Mouse (Mus musculus) G1E (cell line): ENCODE data around the gene Cfap299. TPM values are rescaled to one million over a fixed set of nuclear protein-coding genes. Genes with fewer than 3 reads are reported as not detected.
"Not testable (repeated sequence)": the region's sequence is repeated elsewhere in the genome, so short reads cannot be mapped to it uniquely, and the experiment has no call there.

Experiments used
- ATAC-seq: 2 replicates; pipeline ENCODE4 v1.8.0; 2016; ENCODE audit warnings: mild to moderate bottlenecking; ENCODE audit not compliant: insufficient number of reproducible peaks, poor library complexity, low FRiP score, severe bottlenecking; ENCODE audit errors: extremely low read depth
- DNase-seq: peaks from one replicate; pipeline ENCODE4 v3.0.0; 2012; ENCODE audit warnings: low spot score
- H3K27me3 ChIP-seq: 2 replicates; pipeline ENCODE4 v1.6.1; 2012; ENCODE audit warnings: mild to moderate bottlenecking, low read length, inconsistent platforms; ENCODE audit not compliant: insufficient read depth
- H3K36me3 ChIP-seq: replicated peaks from 2 replicates; pipeline ENCODE3; 2012; ENCODE audit warnings: mild to moderate bottlenecking, inconsistent platforms
- H3K4me1 ChIP-seq: 2 replicates; pipeline ENCODE4 v1.6.1; 2012; ENCODE audit warnings: low read depth, low read length, inconsistent platforms, mixed read lengths; ENCODE audit not compliant: insufficient read depth
- H3K4me3 ChIP-seq: 2 replicates; pipeline ENCODE4 v1.5.1; 2012; ENCODE audit warnings: low read depth, mild to moderate bottlenecking, inconsistent platforms, low read length, moderate library complexity, mixed read lengths
- H3K9me3 ChIP-seq: replicated peaks from 2 replicates; pipeline ENCODE4 v1.6.1; 2012; ENCODE audit warnings: inconsistent platforms
- CTCF ChIP-seq: IDR thresholded peaks from 2 replicates; pipeline ENCODE4 v1.5.1; 2012; ENCODE audit warnings: low read depth, low read length, inconsistent platforms, mixed read lengths
- GATA1 ChIP-seq: IDR thresholded peaks from 2 replicates; pipeline ENCODE4 v1.6.1; 2012; ENCODE audit warnings: borderline replicate concordance, low read length, inconsistent platforms, mixed read lengths
- GATA2 ChIP-seq: IDR thresholded peaks from 2 replicates; pipeline ENCODE4 v1.6.1; 2012; ENCODE audit warnings: low read depth, low read length, inconsistent platforms, borderline replicate concordance
- POLR2AphosphoS5 ChIP-seq: IDR thresholded peaks from 2 replicates; pipeline ENCODE4 v1.6.1; 2012; ENCODE audit warnings: low read depth, low read length, inconsistent platforms; ENCODE audit not compliant: insufficient replicate concordance
- TAL1 ChIP-seq: conservative IDR thresholded peaks from 2 replicates; pipeline ENCODE4 v1.6.1; 2012; ENCODE audit warnings: low read depth, low read length, inconsistent platforms, mixed read lengths
- polyA plus RNA-seq: library from polyadenylated mRNA; stranded (reverse); fragments of >175 nt; gene quantifications from 2 replicates; pipeline ENCODE4 v1.2.3, GENCODE M21; 2012
- total RNA-seq, 2 experiments: library from RNA; stranded (forward) in 1 of 2; stranded (reverse) in 1 of 2; fragments of 200-1000 nt in 1 of 2; fragments of >200 nt in 1 of 2; fragmentation: Nextera tagmentation in 1 of 2; gene quantifications; 2 replicates each; pipeline ENCODE4 v1.2.3; 2014 to 2017

Gene Cfap299
- total and polyA plus RNA-seq, 3 experiments, result not detected

- Histone ChIP-seq H3K4me3 (no peak overlapping the region), H3K9me3 (peaks cover 27% of the 10 kb centered on the region), H3K4me1 (no peaks in the 10 kb centered on the region), H3K36me3 (no peaks in the 10 kb centered on the region), H3K27me3 (no peaks in the 10 kb centered on the region)
- DNase-seq, result no peak
- peak; percentile 8; the same call in 1 of the 2 replicates for ATAC-seq
- TF ChIP-seq GATA2 (no peak), POLR2AphosphoS5 (no peak), GATA1 (no peak), TAL1 (no peak), CTCF (no peak)
These were observed 29.0 kb upstream of the Cfap299 start for GRCm38 (mm10) chr5:98300079-98300478.

GRCm38 (mm10) chr5:98305673-98306072, 23.4 kb upstream of the Cfap299 start:
- H3K4me1 ChIP-seq, result no peaks in the 10 kb centered on the region
- TF ChIP-seq GATA1 (no peak), CTCF (no peak), TAL1 (no peak), GATA2 (no peak), POLR2AphosphoS5 (no peak)
- no peaks in the 10 kb centered on the region for H3K36me3 ChIP-seq
- H3K27me3 ChIP-seq, result no peaks in the 10 kb centered on the region
- H3K4me3 ChIP-seq, result no peak overlapping the region
- no peak for DNase-seq
- ATAC-seq, result no peak
- peaks cover 29% of the 10 kb centered on the region for H3K9me3 ChIP-seq

GRCm38 (mm10) chr5:98306528-98306927, 22.6 kb upstream of the Cfap299 start:
- Histone ChIP-seq H3K4me3 (no peak overlapping the region), H3K27me3 (no peaks in the 10 kb centered on the region), H3K36me3 (no peaks in the 10 kb centered on the region), H3K9me3 (peaks cover 30% of the 10 kb centered on the region), H3K4me1 (no peaks in the 10 kb centered on the region)
- no peak for DNase-seq
- TF ChIP-seq POLR2AphosphoS5 (no peak), TAL1 (no peak), GATA2 (no peak), CTCF (no peak), GATA1 (no peak)
- no peak for ATAC-seq

- Histone ChIP-seq H3K4me1 (no peaks in the 10 kb centered on the region), H3K9me3 (peaks cover 26% of the 10 kb centered on the region), H3K27me3 (no peaks in the 10 kb centered on the region), H3K36me3 (no peaks in the 10 kb centered on the region), H3K4me3 (no peak overlapping the region)
- TF ChIP-seq GATA2, result no peak
- no peak for TF ChIP-seq POLR2AphosphoS5
- TF ChIP-seq CTCF, result no peak
- no peak for TF ChIP-seq GATA1
- TF ChIP-seq TAL1, result no peak
- DNase-seq (no peak), ATAC-seq (no peak)
These were observed 2.5 kb upstream of the Cfap299 start for GRCm38 (mm10) chr5:98326625-98327024.

GRCm38 (mm10) chr5:98343751-98344150, 14.6 kb downstream of the Cfap299 start:
- not testable (repeated sequence) for H3K27me3 ChIP-seq, DNase-seq, ATAC-seq, H3K4me1 ChIP-seq, H3K4me3 ChIP-seq, H3K36me3 ChIP-seq
- H3K9me3 ChIP-seq, result peaks cover 28% of the 10 kb centered on the region

- Histone ChIP-seq H3K27me3 (no peaks in the 10 kb centered on the region), H3K4me1 (no peaks in the 10 kb centered on the region), H3K9me3 (peaks cover 33% of the 10 kb centered on the region), H3K4me3 (no peak overlapping the region), H3K36me3 (no peaks in the 10 kb centered on the region)
- ATAC-seq (no peak), DNase-seq (no peak)
- no peak for TF ChIP-seq CTCF
- no peak for TF ChIP-seq GATA2
- TF ChIP-seq GATA1, result no peak
- no peak for TF ChIP-seq POLR2AphosphoS5
- TF ChIP-seq TAL1, result no peak
These were observed 15.5 kb downstream of the Cfap299 start for GRCm38 (mm10) chr5:98344581-98344980.

- no peaks in the 10 kb centered on the region for H3K27me3 ChIP-seq
- H3K9me3 ChIP-seq, result peaks cover 32% of the 10 kb centered on the region
- no peaks in the 10 kb centered on the region for H3K4me1 ChIP-seq
- no peaks in the 10 kb centered on the region for H3K36me3 ChIP-seq
- H3K4me3 ChIP-seq, result no peak overlapping the region
- ATAC-seq (no peak), DNase-seq (no peak)
- TF ChIP-seq POLR2AphosphoS5 (no peak), GATA1 (no peak), CTCF (no peak), TAL1 (no peak), GATA2 (no peak)
These were observed 17.0 kb downstream of the Cfap299 start for GRCm38 (mm10) chr5:98346067-98346466.
